Mouse (Mus musculus) forebrain, embryonic 16.5 days (tissue): ENCODE measurements around the gene Mybpc1. TPM values are rescaled to one million over a fixed set of nuclear protein-coding genes. Genes with fewer than 3 reads are reported as not detected.
"Not testable (repeated sequence)": the region's sequence is repeated elsewhere in the genome, so short reads cannot be mapped to it uniquely, and the experiment has no call there.

Source experiments
- ATAC-seq: fragments of 200-750 bp; cut with Nextera tagmentation; 2 replicates; pipeline ENCODE4 v1.8.0; 2017; ENCODE audit warnings: mild to moderate bottlenecking, moderate library complexity
- H3K27ac ChIP-seq: fragments of 300-500 bp; sonication (generic); 2 replicates; pipeline ENCODE4 v1.5.1; 2014; ENCODE audit warnings: low read length, control low read depth
- H3K27me3 ChIP-seq: fragments of 300-500 bp; sonication (generic); replicated peaks from 2 replicates; pipeline ENCODE4 v1.6.1; 2014; ENCODE audit warnings: low read length; ENCODE audit not compliant: control insufficient read depth, insufficient read depth
- H3K36me3 ChIP-seq: fragments of 300-500 bp; sonication (generic); 2 replicates; pipeline ENCODE4 v1.6.1; 2014; ENCODE audit not compliant: control insufficient read depth, insufficient read depth
- H3K4me1 ChIP-seq: fragments of 300-500 bp; sonication (generic); replicated peaks from 2 replicates; pipeline ENCODE4 v1.6.1; 2014; ENCODE audit warnings: low read length; ENCODE audit not compliant: control insufficient read depth, insufficient read depth
- H3K4me2 ChIP-seq: fragments of 300-500 bp; sonication (generic); 2 replicates; pipeline ENCODE4 v1.6.1; 2014; ENCODE audit warnings: mild to moderate bottlenecking, low read length, control low read depth
- H3K4me3 ChIP-seq: fragments of 300-500 bp; sonication (generic); replicated peaks from 2 replicates; pipeline ENCODE4 v1.5.1; 2014; ENCODE audit warnings: mild to moderate bottlenecking, low read length, control low read depth
- H3K9ac ChIP-seq: fragments of 300-500 bp; sonication (generic); replicated peaks from 2 replicates; pipeline ENCODE4 v1.6.1; 2014; ENCODE audit warnings: low read depth, low read length, control low read depth
- H3K9me3 ChIP-seq: fragments of 300-500 bp; sonication (generic); 2 replicates; pipeline ENCODE4 v1.6.1; 2016; ENCODE audit warnings: low read length; ENCODE audit not compliant: control insufficient read depth
- WGBS: fragments of 180-500 bp; shearing (Covaris S2); extraction: QIAGEN DNeasy Blood & Tissue Kit; methylation state at CpG from one replicate; pipeline ENCODE4 v1.1.7; 2014; 5-methylcytosine and 5-hydroxymethylcytosine counted together
- polyA plus RNA-seq: library from polyadenylated mRNA; unstranded; fragments of >200 nt; fragmentation: Nextera tagmentation; extraction: Ambion mirVana; gene quantifications from 2 replicates; pipeline ENCODE4 v1.2.1, GENCODE M21; 2015

Mybpc1 gene
- polyA plus RNA-seq, 1 experiment from 2014 or later, result 1.8 TPM

DNA sequence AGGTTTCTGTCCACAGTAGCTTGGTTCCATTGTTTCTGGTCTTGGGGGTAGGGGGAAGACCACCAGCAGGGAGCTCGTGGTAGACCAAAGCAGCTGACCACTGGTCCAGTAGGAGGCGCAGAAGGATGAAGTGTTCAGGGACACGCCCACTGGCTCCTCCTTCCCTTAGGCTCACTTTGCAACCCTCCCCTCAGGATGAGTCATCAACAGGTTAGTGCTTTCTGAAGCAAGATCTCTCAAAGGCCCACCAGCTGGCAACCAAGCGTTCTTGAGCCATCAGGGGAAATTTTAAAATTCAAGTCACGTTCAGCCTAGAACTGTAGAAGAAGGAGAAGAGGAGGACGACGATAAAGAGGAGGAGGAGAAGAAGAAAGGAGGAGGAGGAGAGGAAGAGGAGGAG is 113.3 kb downstream of the Mybpc1 start:
- no peak for ATAC-seq
- WGBS, result 58% methylated on average over 7 of the region's 7 CpGs
- no peak overlapping the region for H3K27ac ChIP-seq
- H3K27me3 ChIP-seq, result no peaks in the 10 kb centered on the region
- no peaks in the 10 kb centered on the region for H3K4me1 ChIP-seq
- H3K4me2 ChIP-seq, result no peak overlapping the region
- no peaks in the 10 kb centered on the region for H3K36me3 ChIP-seq
- no peak overlapping the region for H3K9ac ChIP-seq
- no peaks in the 10 kb centered on the region for H3K9me3 ChIP-seq
- H3K4me3 ChIP-seq, result no peak overlapping the region

DNA sequence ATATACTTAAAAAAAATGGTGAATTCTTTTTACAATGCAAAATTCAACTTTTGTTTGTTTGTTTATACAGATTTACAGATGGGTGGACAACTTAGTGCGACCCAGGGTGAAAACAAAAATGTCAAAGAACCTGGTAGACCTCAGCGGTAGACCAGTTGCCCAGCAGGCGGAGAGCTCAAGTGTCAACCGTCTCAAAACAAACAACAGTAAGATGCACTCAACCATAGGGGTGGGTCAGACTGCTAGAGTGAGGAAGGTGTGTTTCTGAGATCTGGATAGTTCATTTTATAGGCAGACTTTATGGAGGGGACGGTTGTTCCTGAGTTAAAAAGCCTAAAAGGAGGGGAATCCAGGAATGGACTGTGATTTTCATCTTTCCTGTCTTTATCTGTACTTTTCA is 116.3 kb downstream of the Mybpc1 start:
- no peaks in the 10 kb centered on the region for H3K27me3 ChIP-seq
- H3K4me3 ChIP-seq, result no peak overlapping the region
- no peaks in the 10 kb centered on the region for H3K36me3 ChIP-seq
- H3K4me1 ChIP-seq, result no peaks in the 10 kb centered on the region
- WGBS, result 95% methylated on average over 5 of the region's 5 CpGs
- no peak overlapping the region for H3K9ac ChIP-seq
- H3K9me3 ChIP-seq, result no peaks in the 10 kb centered on the region
- no peak overlapping the region for H3K27ac ChIP-seq
- no peak for ATAC-seq
- no peak overlapping the region for H3K4me2 ChIP-seq

DNA sequence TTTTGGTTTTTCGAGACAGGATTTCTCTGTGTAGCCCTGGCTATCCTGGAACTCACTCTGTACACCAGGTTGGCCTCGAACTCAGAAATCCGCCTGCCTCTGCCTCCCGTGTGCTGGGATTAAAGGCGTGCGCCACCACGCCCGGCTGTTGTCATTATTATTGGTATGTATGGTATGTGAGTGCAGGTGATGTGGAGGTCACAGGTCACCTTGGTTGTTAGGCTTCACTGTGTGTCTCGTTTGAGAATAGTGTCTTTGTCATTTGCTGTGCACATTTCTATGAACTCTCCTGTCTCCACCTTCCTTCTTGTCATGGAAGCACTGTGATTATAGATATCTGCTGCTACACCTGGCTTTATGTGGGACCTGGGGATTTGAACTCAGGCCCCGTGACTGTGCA is 122.1 kb downstream of the Mybpc1 start:
- WGBS, result 94% methylated on average over 10 of the region's 10 CpGs
- H3K27me3 ChIP-seq, H3K4me2 ChIP-seq, H3K9ac ChIP-seq, ATAC-seq, H3K4me1 ChIP-seq, H3K36me3 ChIP-seq, H3K9me3 ChIP-seq, H3K4me3 ChIP-seq, H3K27ac ChIP-seq: not testable (repeated sequence)

Other genes with a start within 250 kb of the Mybpc1 start
- gene Dram1, start 226.1 kb downstream of the Mybpc1 start, polyA plus RNA-seq, result 0.70 and 0.72 TPM in 2 replicates
- 17.8 and 18.4 TPM in 2 replicates for gene Gnptab, start 226.0 kb downstream of the Mybpc1 start, polyA plus RNA-seq
- not detected in 2 replicates for gene Sycp3, start 145.6 kb downstream of the Mybpc1 start, polyA plus RNA-seq
- 6.3 and 7.1 TPM in 2 replicates for gene Chpt1, start 101.1 kb downstream of the Mybpc1 start, polyA plus RNA-seq
- not detected in 2 replicates for gene Spic, start 79.9 kb upstream of the Mybpc1 start, polyA plus RNA-seq
- gene Arl1, start 125.7 kb upstream of the Mybpc1 start, polyA plus RNA-seq, result 157 and 167 TPM in 2 replicates
- gene Utp20, start 221.7 kb upstream of the Mybpc1 start, polyA plus RNA-seq, result 11.0 and 13.1 TPM in 2 replicates